Mouse (Mus musculus) stomach, postnatal 0 days (tissue): Measurements from ENCODE around the gene Gpn2. TPM values are rescaled to one million over a fixed set of nuclear protein-coding genes. Genes with fewer than 3 reads are reported as not detected.
A peak's percentile ranks its signal among the peaks of the same experiment; 100 is the strongest.

ENCODE experiments used
- ATAC-seq: fragments of 200-750 bp; cut with Nextera tagmentation; 2 replicates; pipeline ENCODE4 v1.8.0; 2017; ENCODE audit not compliant: low FRiP score, low TSS enrichment
- DNase-seq: peaks from one replicate; pipeline ENCODE4 v3.0.0-alpha.2; 2016; ENCODE audit warnings: low spot score
- H3K27ac ChIP-seq: fragments of 300-500 bp; sonication (generic); replicated peaks from 2 replicates; pipeline ENCODE4 v1.5.1; 2014; ENCODE audit warnings: mild to moderate bottlenecking, control low read depth
- H3K27me3 ChIP-seq: fragments of 300-500 bp; sonication (generic); 2 replicates; pipeline ENCODE4 v1.6.1; 2014; ENCODE audit warnings: low read length; ENCODE audit not compliant: control insufficient read depth, insufficient read depth
- H3K36me3 ChIP-seq: fragments of 300-500 bp; sonication (generic); 2 replicates; pipeline ENCODE4 v1.6.1; 2014; ENCODE audit warnings: low read length, mixed read lengths; ENCODE audit not compliant: control insufficient read depth, insufficient read depth
- H3K4me1 ChIP-seq: fragments of 300-500 bp; sonication (generic); replicated peaks from 2 replicates; pipeline ENCODE4 v1.6.1; 2014; ENCODE audit warnings: antibody characterized with exemption; ENCODE audit not compliant: control insufficient read depth, insufficient read depth
- H3K4me2 ChIP-seq: fragments of 300-500 bp; sonication (generic); replicated peaks from 2 replicates; pipeline ENCODE4 v1.6.1; 2014; ENCODE audit warnings: low read depth, mild to moderate bottlenecking, control low read depth, moderate library complexity
- H3K4me3 ChIP-seq: fragments of 300-500 bp; sonication (generic); 2 replicates; pipeline ENCODE4 v1.5.1; 2014; ENCODE audit warnings: low read depth, low read length, control low read depth
- H3K9ac ChIP-seq: fragments of 300-500 bp; sonication (generic); 2 replicates; pipeline ENCODE4 v1.6.1; 2014; ENCODE audit warnings: mild to moderate bottlenecking, low read length, control low read depth, mixed read lengths
- H3K9me3 ChIP-seq: fragments of 300-500 bp; sonication (generic); 2 replicates; pipeline ENCODE4 v1.6.1; 2016; ENCODE audit warnings: low read length; ENCODE audit not compliant: control insufficient read depth
- CTCF ChIP-seq: IDR thresholded peaks from 2 replicates; pipeline ENCODE4 v1.5.1; 2016; ENCODE audit warnings: antibody characterized with exemption, low read depth, mild to moderate bottlenecking, moderate library complexity
- EP300 ChIP-seq: optimal IDR thresholded peaks from 2 replicates; pipeline ENCODE3; 2016; ENCODE audit warnings: antibody characterized with exemption
- WGBS: fragments of 180-500 bp; shearing (Covaris S2); extraction: QIAGEN DNeasy Blood & Tissue Kit; methylation state at CpG from one replicate; pipeline ENCODE4 v1.1.7; 2014; 5-methylcytosine and 5-hydroxymethylcytosine counted together
- polyA plus RNA-seq: library from polyadenylated mRNA; unstranded; fragments of >200 nt; fragmentation: Nextera tagmentation; extraction: Ambion mirVana; gene quantifications from 2 replicates; pipeline ENCODE4 v1.2.1, GENCODE M21; 2015

The Gpn2 gene
- polyA plus RNA-seq, 1 experiment from 2014 or later = 14.8 TPM

DNA sequence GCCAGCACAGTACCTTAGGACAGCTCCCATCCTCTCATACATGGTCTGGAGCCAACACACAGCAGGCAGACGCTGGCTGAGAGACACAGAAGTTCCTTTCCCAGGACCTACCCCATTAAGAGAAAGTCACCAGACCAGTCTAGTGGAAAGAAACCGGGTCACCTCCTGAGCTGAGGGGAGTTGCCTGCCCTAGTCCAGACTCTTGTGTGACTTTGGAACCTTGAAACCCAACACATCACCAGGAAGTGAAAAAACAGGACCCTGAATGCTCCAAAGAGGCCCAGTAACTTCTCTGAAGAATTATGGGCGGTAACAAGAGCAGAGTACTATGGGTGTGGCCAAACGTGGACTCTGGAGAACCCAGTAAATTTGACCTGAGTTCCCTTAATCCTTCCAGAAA lies 14.5 kb downstream of the Gpn2 start:
- peak overlapping the region; percentile 94 for H3K27ac ChIP-seq
- H3K4me2 ChIP-seq = peak overlapping the region; percentile 68
- H3K27me3 ChIP-seq = no peaks in the 10 kb centered on the region
- H3K4me1 ChIP-seq = no peaks in the 10 kb centered on the region
- H3K36me3 ChIP-seq = no peaks in the 10 kb centered on the region
- H3K9me3 ChIP-seq = no peaks in the 10 kb centered on the region
- DNase-seq (peak; percentile 74), ATAC-seq (peak; percentile 71)
- WGBS = 25% methylated on average over 4 of the region's 4 CpGs
- no peak overlapping the region for H3K9ac ChIP-seq
- TF ChIP-seq CTCF (no peak), EP300 (peak; percentile 70)
- H3K4me3 ChIP-seq = 0 out of 2 replicates have a peak overlapping the region, but pooled peaks have one; percentile 6

DNA sequence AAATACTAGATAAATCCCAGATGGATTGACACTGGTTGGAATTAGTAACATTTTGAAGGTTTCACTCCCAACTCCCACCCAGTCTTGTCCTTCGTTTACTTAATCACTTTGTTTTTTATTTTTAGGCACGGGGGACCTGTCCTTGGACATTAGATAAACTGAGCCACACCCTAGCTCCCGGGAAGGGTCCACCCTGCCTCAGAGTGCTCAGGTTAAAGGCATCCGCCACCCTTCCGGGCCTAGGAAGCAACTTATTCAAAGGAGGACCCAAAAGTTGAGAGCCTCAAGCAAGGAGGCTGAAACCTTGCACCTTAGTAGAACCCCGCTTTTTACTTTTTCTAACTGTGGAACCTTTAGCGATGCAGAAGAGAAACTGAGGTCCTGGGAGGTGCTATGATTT lies 15.0 kb downstream of the Gpn2 start:
- TF ChIP-seq EP300 (no peak), CTCF (no peak)
- H3K9ac ChIP-seq = peak overlapping the region; percentile 57
- WGBS = 12% methylated on average over 7 of the region's 7 CpGs
- peak overlapping the region; percentile 68 for H3K4me2 ChIP-seq
- DNase-seq = peak; percentile 38
- H3K27me3 ChIP-seq = no peaks in the 10 kb centered on the region
- H3K4me1 ChIP-seq = no peaks in the 10 kb centered on the region
- no peak for ATAC-seq
- no peaks in the 10 kb centered on the region for H3K9me3 ChIP-seq
- H3K4me3 ChIP-seq = peak overlapping the region; percentile 53
- peak overlapping the region; percentile 94 for H3K27ac ChIP-seq
- H3K36me3 ChIP-seq = peaks cover 4% of the 10 kb centered on the region; the same call in 1 of the 2 replicates

DNA sequence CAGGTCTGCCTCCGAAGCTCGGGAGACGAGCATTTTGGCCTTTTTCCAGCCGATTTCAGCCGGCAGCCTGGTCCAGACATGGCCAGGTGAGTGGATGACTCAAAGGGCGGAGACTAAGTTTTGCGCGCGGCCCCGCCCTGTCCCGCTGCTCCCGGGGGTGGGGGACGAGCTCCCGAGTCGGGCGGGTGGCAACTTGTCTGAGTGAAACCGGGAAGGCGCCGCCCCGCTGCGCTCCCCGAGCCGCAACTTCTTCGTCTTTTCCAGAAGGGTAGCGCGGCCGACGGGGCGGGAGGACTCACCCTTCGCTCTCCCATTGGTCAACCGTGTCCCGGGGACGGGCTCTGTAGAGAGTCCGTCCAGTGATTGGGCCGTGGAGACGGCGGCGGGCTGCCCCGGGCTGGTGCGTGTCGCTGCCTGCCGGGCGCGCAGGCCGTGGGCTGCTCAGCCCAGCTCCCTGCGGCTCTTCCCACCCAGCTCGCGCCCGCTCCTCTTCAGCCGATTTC lies 15.5 kb downstream of the Gpn2 start:
- peak overlapping the region; percentile 94 for H3K27ac ChIP-seq
- H3K4me2 ChIP-seq = peak overlapping the region; percentile 68
- TF ChIP-seq EP300 (no peak), CTCF (no peak; the same call in 1 of the 2 replicates)
- WGBS = under 1% methylated on average over 50 of the region's 50 CpGs
- no peaks in the 10 kb centered on the region for H3K27me3 ChIP-seq
- DNase-seq = peak; percentile 97
- H3K9me3 ChIP-seq = no peaks in the 10 kb centered on the region
- ATAC-seq = peak; percentile 92
- no peaks in the 10 kb centered on the region for H3K4me1 ChIP-seq
- peaks cover 5% of the 10 kb centered on the region; the same call in 1 of the 2 replicates for H3K36me3 ChIP-seq
- peak overlapping the region; percentile 67 for H3K9ac ChIP-seq
- peak overlapping the region; percentile 53 for H3K4me3 ChIP-seq

DNA sequence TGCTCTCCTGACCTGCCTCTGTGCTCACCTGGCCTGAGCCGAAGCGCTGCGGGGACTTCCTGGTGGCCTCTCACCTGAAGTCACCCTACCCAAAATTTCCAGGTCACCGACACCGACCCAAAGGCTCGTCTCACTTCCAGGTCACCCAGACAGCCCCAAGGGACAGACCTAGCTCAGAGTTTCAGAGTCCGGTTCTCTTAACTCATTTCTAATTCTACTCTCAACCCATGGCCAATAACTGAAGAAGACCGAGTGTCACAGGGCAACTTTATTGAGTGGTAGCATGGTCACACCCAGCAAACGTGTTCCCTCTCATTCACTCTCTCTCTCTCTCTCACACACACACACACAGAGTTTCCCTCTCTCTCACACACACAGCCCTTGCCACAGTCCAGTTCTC lies 16.1 kb downstream of the Gpn2 start:
- H3K4me3 ChIP-seq = peak overlapping the region; percentile 53
- H3K27me3 ChIP-seq = no peaks in the 10 kb centered on the region
- TF ChIP-seq EP300 (no peak), CTCF (no peak)
- 11% methylated on average over 9 of the region's 9 CpGs for WGBS
- no peaks in the 10 kb centered on the region for H3K4me1 ChIP-seq
- H3K36me3 ChIP-seq = peaks cover 5% of the 10 kb centered on the region; the same call in 1 of the 2 replicates
- H3K4me2 ChIP-seq = peak overlapping the region; percentile 68
- DNase-seq = peak; percentile 46
- ATAC-seq = no peak
- H3K9ac ChIP-seq = peak overlapping the region; percentile 67
- peak overlapping the region; percentile 94 for H3K27ac ChIP-seq
- no peaks in the 10 kb centered on the region for H3K9me3 ChIP-seq

DNA sequence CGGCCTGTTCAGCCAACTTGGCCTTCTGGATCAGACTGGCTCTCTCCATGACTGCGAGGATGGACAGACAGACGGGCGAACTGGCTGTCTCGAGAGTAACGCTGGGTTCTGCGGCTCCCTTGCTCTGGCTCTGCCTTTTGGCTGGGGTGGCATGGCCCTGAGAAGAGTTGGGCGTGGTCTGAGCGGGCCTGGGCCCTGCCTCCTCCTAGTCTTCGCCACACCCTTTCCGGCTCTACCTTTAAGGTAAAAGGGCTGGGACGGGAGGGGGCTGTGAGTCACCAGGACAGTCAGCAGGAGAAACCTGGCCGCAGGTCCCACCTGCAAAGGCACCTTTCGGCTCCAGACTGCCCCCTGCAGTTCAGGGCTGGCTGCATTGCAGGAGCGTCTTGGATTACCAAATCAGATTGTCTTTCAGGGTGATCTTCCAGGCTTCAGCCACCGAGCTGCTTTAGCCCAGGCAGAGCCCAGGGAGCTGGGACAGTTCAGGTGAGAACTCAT lies 17.6 kb downstream of the Gpn2 start, which contains the start of gene Sfn:
Gene Sfn (minus strand): TSS at position 448 of the 498 bp plus-strand sequence.
- ATAC-seq (peak; percentile 82), DNase-seq (peak; percentile 94)
- Histone ChIP-seq H3K36me3 (peaks cover 5% of the 10 kb centered on the region; the same call in 1 of the 2 replicates), H3K9ac (peak within 1 kb of the TSS; percentile 58), H3K4me3 (peak within 1 kb of the TSS; percentile 37), H3K4me1 (0 out of 2 replicates have a peak, but pooled peaks cover 2% of the 10 kb centered on the region), H3K27ac (peak within 1 kb of the TSS; percentile 85), H3K4me2 (peak within 1 kb of the TSS; percentile 42), H3K27me3 (no peaks in the 10 kb centered on the region), H3K9me3 (no peaks in the 10 kb centered on the region)
- whole genome bisulfite sequencing = 5% methylated on average over 16 of the region's 16 CpGs
- peak; percentile 80 for TF ChIP-seq CTCF
- TF ChIP-seq EP300 = no peak

DNA sequence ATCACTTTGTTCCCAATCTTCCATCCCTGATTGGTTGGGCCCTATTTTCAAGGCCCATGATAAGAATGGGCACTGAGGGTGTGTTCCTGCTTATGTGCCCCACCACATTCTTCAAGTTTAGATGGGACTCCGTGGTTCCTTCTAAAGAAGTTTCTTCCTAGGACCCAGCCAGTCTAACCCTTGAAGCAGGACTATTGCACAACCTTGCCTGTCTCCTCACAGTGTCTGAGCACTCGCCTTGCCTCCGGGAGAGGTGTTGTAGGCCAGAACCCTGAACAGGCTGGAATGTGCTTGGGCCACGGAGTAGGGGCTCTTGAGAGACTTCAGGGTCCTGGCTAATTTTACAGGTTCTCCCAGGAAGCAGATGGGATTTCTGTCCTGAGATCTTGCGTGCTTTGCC lies 18.9 kb downstream of the Gpn2 start:
- no peak overlapping the region for H3K4me3 ChIP-seq
- no peaks in the 10 kb centered on the region for H3K27me3 ChIP-seq
- no peak for DNase-seq
- H3K4me2 ChIP-seq = no peak overlapping the region
- WGBS = 72% methylated on average over 5 of the region's 5 CpGs
- peaks cover 5% of the 10 kb centered on the region; the same call in 1 of the 2 replicates for H3K36me3 ChIP-seq
- H3K9ac ChIP-seq = no peak overlapping the region
- H3K27ac ChIP-seq = peak overlapping the region; percentile 85
- ATAC-seq = no peak
- H3K9me3 ChIP-seq = no peaks in the 10 kb centered on the region
- TF ChIP-seq CTCF (no peak), EP300 (no peak)
- 0 out of 2 replicates have a peak, but pooled peaks cover 2% of the 10 kb centered on the region for H3K4me1 ChIP-seq
